Mouse (Mus musculus) testis, adult 2 months (tissue): ENCODE measurements around the gene Camta1.

Source experiments
- CTCF ChIP-seq: fragments of 200-500 bp; IDR thresholded peaks from 2 replicates; pipeline ENCODE4 v1.5.1; 2012; ENCODE audit warnings: low read depth, mild to moderate bottlenecking, inconsistent platforms, low read length, moderate library complexity; ENCODE audit not compliant: control insufficient read depth, insufficient read depth, insufficient replicate concordance
- POLR2A ChIP-seq: fragments of 200-500 bp; IDR thresholded peaks from 2 replicates; pipeline ENCODE4 v1.6.1; 2012; ENCODE audit warnings: low read depth, mild to moderate bottlenecking, inconsistent platforms, low read length, moderate library complexity; ENCODE audit not compliant: control insufficient read depth

- TF ChIP-seq POLR2A (no peak), CTCF (no peak)
Observed at GRCm38 (mm10) chr4:150917336-150918027, 944.2 kb downstream of the Camta1 start.
